Mouse (Mus musculus): Measurements from ENCODE around the gene Sesn1.

DNA sequence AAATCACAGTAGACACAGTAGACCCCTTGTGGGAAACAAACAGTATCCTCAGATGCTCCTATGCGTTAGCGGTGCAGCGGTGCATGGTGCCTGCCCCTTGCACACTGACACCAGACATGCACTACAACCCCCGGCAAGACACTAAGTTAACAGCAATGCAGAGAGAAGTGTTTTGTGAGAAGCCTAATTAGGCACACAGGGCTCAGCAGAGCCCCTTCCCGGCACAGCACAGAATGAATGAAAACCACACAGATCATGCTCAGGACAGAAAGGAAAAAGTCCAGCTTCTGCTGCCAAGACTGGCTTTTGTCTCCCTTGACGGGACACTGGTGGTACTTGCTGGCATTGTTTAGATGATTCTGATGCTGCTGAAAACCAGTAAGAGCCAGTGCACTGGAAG is 99.2 kb downstream of the Sesn1 start:
- TF ChIP-seq GATA1 (IDR thresholded peaks at IDR 0.05; ENCODE audit: borderline replicate concordance, low read length): no peak
- no peak for TF ChIP-seq FLI1 (IDR thresholded peaks at IDR 0.05; ENCODE audit: low read length)
